Mouse (Mus musculus): ENCODE results near the gene Nrxn2.

- TF ChIP-seq CTCF (IDR thresholded peaks at IDR 0.05; ENCODE audit: low read depth, low read length), result no peak
- TF ChIP-seq POLR2A (IDR thresholded peaks at IDR 0.05; ENCODE audit: insufficient read depth, low read length), result no peak
Measured at GRCm38 (mm10) chr19:6534118-6534415, 115.5 kb downstream of the Nrxn2 start.

All from ES-Bruce4 (cell line).